ENCODE assay signal across 17 mouse cellular contexts in genomic region chr2:154729737-154730136, GRCm38 (mm10). TPM values are rescaled to one million over a fixed set of nuclear protein-coding genes. Genes with fewer than 3 reads are reported as not detected.
"Had no signal": no experiment of that assay in that cellular context is flagged by ENCODE, and none has a peak within 500 bp of the region (broad histone marks: within the 10 kb centered on the region; RNA-seq: fewer than 3 reads in every experiment).

No protein-coding gene starts in this region.

- H3K9me3 ChIP-seq: hindbrain, embryonic 15.5 days; limb, embryonic 13.5 days; midbrain, embryonic 12.5 days; neural tube, embryonic 15.5 days had no signal

- H3K27me3 ChIP-seq: hindbrain, embryonic 15.5 days; limb, embryonic 13.5 days; midbrain, embryonic 12.5 days; neural tube, embryonic 15.5 days had no signal

- DNase-seq: kidney, adult 2 months; left cerebral cortex, postnatal 4 days; right cerebral cortex, adult 18-20 months; right cerebral cortex, postnatal 25 days; thymus, postnatal 36 days had no signal

- H3K27ac ChIP-seq: hindbrain, embryonic 15.5 days; liver, embryonic 14.5 days; midbrain, embryonic 12.5 days; neural tube, embryonic 15.5 days had no signal

- H3K36me3 ChIP-seq: hindbrain, embryonic 15.5 days; limb, embryonic 13.5 days; midbrain, embryonic 12.5 days; neural tube, embryonic 15.5 days had no signal

- ATAC-seq: lung, postnatal 0 days had no signal

- H3K9ac ChIP-seq: hindbrain, embryonic 15.5 days; limb, embryonic 13.5 days; liver, embryonic 14.5 days; midbrain, embryonic 12.5 days; neural tube, embryonic 15.5 days had no signal

- H3K4me3 ChIP-seq: hindbrain, embryonic 15.5 days; limb, embryonic 13.5 days; midbrain, embryonic 12.5 days; myocyte; neural tube, embryonic 15.5 days had no signal

- H3K4me2 ChIP-seq: hindbrain, embryonic 15.5 days; limb, embryonic 13.5 days; midbrain, embryonic 12.5 days; neural tube, embryonic 15.5 days had no signal

RNA-seq across cellular contexts. Expression of gene Gm14214, which starts 40.1 kb away (rescaled TPM):
- polyA plus RNA-seq: hindbrain, embryonic 15.5 days; kidney, adult 2 months; large intestine, adult 2 months; limb, embryonic 13.5 days; liver, adult 2 months; liver, embryonic 14.5 days; lung, postnatal 0 days; midbrain, embryonic 12.5 days; myocyte; neural tube, embryonic 11.5 days; neural tube, embryonic 15.5 days; small intestine, adult 2 months; thymus, postnatal 0 days had no signal
